Mouse (Mus musculus) T-helper 1 cell (primary cell): ENCODE results near the gene Gm14862.

ENCODE experiments used
- in situ Hi-C: fragments of 300-600 bp; cut with MboI, MseI; formaldehyde crosslinking; loops from one replicate; pipeline ENCODE4 v1.15.1; 2025; ENCODE audit warnings: high pct_unique_total_duplicates

Gene Gm14862

GRCm38 (mm10) chrX:9256766-9257165 is at the start of gene Gm14862:
Gene Gm14862, minus strand, starts transcription at chrX:9256899.
- in situ Hi-C loops: no loop called here

DNA sequence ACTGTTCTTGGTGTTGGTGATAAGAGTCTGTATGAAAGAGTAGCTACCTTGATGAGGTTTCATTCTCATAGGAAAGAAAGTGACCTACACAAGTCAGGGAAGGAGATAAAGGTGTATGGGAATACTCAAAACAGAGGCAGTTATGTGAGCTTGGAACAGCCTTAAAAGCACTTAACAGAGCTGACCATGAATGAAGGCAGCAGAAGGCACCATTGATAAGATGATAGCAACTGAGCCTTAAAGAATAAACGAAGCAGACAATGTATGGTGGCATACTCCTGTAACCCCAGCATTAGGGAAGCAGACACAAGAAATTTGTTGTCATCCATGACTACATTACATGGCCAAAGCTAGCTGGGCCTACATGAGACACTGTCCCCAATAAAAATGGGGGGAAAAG is 46.8 kb upstream of the Gm14862 start:
- in situ Hi-C loops: no loop called here

DNA sequence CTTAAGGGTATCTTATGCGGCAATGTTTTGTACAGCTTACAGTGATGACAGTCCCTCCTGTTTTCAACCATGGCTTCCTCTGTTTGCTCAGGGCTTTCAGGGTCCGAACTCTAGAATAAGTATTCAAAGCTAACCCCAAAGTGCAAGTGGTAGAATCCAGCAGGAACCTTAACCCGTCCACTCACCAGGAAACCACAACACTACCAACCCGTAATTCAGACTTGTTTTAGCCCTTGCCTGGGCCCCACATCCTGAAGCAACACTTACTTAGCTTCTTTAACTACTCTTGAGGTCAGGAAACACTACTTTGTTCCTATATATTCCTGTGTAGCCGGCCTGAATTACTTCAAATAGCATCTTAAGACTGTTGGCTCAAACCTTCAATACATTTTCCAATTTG is 46.1 kb upstream of the Gm14862 start:
- in situ Hi-C loops: no loop called here

- in situ Hi-C loops: loop anchor here (5.0 to 25.0 kb wide), 3 partner anchors 59 to 364 kb away; partner anchors contain the start of gene Dynlt3
Observed at GRCm38 (mm10) chrX:9298413-9298864, 41.7 kb upstream of the Gm14862 start.

GRCm38 (mm10) chrX:9293140-9293829 is 36.6 kb upstream of the Gm14862 start:
- in situ Hi-C loops: loop anchor here (25.0 kb wide), 1 partner anchor 369 kb away; the partner anchor contains the start of gene Dynlt3

- in situ Hi-C loops: loop anchor here (25.0 kb wide), 1 partner anchor 379 kb away; the partner anchor contains the start of gene Dynlt3
Observed at GRCm38 (mm10) chrX:9283464-9283863, 26.8 kb upstream of the Gm14862 start, which contains the start of gene H2al1m. Gene H2al1m, plus strand, starts transcription at chrX:9283764.

DNA sequence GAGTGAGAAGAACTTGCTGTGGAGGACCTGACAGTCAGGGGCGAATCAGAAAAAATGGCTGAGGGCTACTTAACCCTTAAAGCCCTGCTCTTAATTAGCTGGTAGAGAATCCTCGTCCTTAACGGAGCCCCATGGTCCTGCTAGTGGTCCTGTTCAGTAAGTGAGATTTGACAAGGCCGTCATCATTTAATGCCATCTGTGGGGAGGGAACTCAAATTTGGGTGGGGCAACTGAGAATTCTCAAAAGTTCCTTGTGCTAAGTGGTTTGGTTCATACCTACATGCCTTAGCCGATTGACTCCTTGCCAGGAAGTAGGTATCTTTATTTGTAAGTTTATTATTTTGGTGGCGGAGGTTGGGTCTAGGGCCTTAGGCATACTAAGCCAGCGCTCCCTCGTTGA is 17.6 kb upstream of the Gm14862 start:
- in situ Hi-C loops: no loop called here

- in situ Hi-C loops: no loop called here
Observed at GRCm38 (mm10) chrX:9273377-9274002, 16.8 kb upstream of the Gm14862 start.

DNA sequence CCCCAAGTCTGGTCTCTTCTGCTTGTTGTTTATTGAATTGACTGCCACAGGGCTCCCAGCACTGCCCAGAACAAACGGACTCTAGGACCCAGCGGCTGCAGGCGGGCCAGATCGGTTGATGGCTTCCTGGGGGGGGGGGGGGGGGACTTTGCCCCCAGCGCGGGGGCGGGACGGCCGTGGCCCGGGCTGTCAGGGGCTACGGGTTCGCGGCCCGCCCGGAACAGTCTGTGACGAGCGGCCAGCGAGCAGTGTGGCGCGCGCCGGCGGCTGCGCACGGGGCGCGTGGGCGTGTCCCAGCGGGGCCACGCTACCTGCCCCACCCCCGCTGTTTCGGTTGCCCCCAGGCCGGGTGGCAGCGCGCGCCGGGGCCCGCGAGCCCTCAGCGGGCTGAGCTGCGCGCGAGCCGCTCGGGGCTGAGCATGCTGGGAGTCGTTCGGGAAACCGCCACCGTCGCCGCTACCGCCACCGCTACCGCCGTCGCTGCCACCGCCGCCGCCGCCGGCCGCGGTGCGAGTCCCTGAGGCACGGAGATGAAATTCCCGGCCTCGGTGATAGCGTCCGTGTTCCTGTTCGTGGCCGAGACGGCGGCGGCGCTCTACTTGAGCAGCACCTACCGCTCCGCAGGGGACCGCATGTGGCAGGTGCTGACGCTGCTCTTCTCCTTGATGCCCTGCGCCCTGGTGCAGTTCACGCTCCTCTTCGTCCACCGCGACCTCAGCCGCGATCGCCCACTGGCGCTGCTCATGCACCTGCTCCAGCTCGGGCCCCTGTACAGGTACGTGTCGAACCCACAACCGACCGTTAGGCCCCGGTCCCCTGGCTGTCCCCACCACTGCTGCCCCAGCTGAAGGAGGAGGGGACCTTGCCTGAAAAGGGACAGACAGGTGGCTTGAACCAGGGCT is 16.0 kb upstream of the Gm14862 start, which contains the start of gene Xk:
Gene Xk (plus strand): TSS at position 297 of the 902 bp plus-strand sequence.
- in situ Hi-C loops: no loop called here

DNA sequence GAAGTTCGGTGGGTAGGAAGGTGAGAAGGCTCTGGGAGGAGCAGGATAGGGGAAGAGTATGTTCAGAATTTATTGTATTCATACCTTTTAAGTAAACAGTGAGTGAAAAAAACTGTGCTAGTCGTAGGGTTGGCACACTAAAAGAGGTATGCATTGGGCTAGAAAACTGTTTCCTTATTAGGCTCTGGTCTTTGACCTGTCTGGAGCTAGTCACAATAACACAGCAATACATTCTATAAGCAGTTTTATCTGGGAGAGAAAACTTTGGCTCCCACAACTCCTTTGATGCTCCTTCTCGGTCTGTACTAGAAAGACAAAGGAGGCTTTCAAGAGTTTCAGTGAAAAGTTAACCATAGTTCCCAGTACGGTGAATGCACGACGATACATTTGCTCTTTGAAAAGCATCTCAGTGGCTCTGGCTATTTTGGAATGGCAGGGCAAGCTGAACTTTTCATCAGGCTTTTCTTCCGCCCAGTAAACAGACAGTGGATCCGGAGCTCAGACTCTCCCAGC is 15.3 kb upstream of the Gm14862 start:
- in situ Hi-C loops: no loop called here

DNA sequence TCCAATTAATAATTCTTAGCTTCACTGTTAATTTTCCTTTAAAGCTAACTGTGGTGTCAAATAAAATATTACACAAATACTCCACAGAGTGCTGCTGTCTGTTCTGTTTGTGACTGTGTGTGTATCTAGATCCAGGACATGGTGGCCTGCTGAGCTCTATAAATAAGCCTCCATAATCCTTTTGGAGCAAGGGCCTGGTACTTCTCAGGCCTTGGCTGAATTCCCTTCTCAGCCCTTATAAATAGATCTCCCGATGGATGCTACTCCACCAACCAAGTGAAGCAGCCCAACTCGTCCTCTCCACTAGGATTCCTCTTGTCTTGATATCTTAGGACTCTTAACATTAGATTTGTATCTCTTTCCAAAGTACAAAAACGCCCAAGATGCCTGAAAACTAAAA is 14.4 kb upstream of the Gm14862 start:
- in situ Hi-C loops: no loop called here

- in situ Hi-C loops: no loop called here
Observed at GRCm38 (mm10) chrX:9259267-9259666, 2.6 kb upstream of the Gm14862 start.

DNA sequence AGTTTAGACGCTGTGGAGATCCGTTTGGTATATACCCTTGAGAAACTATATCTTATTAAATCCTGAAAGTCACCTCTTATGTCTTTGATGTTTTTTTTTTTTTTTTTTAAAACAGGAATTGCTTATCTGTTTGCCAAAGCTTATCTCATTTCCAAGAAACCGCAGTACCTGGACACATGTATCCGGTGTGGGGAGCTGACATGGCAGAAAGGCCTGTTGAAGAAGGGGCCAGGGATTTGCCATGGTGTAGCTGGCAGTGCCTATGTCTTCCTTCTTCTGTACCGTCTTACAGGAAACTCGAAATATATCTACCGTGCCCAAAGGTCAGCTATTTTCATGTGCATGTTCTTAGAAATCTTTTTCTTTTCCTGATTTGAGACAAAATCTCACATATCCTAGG is 1.1 kb upstream of the Gm14862 start:
- in situ Hi-C loops: no loop called here

DNA sequence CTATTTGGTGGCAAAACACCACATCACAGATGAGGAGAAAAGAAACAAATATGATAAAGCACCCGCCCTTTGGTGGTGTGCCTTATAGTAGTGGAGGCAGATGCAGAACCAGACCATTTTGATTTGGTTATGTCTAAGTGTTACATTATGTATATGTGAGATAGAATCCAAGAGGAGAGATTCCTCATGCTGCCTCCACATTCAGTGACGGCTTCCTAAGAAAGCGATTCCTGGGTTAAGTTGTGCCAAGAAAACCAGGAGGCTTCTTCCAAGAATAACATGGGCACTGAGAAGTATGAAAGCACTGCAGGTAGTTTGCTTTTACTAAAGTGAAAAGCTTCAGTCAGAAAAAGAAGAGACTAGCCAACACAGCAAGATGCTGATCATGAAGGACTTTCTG is 1.8 kb downstream of the Gm14862 start:
- in situ Hi-C loops: no loop called here

DNA sequence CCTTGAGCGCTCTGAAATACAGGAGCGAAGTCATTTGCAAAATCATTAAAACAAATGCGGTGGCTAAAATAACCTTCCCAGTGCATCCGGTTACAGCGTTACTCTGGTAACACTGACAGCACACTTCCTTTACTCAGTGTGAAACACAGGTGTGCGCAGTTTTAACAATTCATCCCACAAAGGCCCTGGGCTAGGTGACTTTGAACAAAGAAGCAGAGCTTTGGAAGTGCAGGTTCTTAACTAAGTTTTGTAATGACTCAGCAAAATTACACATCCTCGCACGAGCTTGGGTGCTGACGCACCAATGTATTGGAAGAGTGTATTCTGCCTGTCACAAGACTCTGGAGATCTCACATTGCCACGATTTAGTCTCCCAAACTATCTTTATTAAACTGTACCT is 2.7 kb downstream of the Gm14862 start:
- in situ Hi-C loops: no loop called here

GRCm38 (mm10) chrX:9248911-9249310 is 7.8 kb downstream of the Gm14862 start:
- in situ Hi-C loops: no loop called here

- in situ Hi-C loops: no loop called here
Observed at GRCm38 (mm10) chrX:9244603-9245336, 11.9 kb downstream of the Gm14862 start.

DNA sequence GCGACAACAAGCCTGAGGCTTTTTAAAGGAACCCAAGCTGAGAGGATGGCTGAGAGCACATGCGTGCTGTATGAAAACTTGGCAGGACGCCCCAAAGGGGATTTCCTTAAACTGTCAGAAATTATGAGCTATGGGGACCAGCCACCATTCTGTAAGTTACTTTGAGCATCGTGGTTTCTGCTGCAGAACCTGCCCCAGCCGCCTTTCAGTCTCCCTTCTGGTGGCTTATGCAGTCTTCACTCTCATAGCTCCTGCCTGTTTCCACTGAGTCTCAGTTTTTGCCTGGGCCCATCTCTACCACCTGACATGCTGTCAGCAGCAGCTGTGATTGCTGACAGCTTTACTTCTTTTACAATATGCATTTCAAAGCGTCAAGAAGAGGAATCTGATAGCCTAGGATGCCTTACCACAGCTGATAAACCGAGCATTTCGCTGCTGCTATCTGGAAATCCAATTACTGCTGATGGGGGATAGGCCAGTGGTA is 13.3 kb downstream of the Gm14862 start:
- in situ Hi-C loops: no loop called here

DNA sequence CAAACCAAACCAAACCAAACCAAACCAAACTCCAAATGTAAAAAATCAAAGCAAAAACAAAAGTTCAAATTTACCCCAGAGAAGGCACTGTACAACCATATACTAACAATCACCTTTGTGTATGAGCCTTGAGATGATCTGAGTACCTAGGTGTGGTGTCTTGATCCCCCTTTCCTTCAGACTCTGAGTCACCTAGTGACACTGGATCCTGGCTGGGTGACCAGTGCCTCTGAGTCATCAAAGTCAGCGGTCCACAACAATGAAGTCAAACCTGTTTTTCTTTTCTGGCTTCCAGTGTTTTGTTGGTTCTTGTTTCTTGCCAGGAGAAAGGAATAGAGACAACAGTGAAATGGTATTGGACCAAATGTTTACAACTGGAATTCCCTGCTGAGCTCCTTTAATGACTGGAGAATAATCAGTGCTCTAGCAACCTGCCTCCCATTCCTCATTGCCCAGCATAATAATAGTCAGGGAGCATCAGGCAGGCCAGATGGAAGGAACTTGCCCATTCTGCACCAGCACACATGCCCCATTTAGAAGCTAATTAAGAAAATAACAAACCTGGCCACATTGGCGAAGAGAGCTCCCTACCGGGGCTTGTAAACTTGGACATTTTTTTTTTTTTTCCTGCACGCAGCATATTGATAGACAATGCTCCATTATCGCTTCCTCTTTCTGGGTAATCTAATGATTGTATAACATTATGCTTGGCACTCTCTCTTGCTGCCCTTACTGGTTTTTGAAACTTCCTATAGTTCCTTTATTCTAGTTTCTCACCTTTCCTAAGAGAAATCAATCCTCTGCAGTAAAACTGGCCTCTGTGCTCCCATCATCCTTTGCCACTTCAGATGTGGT is 15.7 kb downstream of the Gm14862 start:
- in situ Hi-C loops: no loop called here

DNA sequence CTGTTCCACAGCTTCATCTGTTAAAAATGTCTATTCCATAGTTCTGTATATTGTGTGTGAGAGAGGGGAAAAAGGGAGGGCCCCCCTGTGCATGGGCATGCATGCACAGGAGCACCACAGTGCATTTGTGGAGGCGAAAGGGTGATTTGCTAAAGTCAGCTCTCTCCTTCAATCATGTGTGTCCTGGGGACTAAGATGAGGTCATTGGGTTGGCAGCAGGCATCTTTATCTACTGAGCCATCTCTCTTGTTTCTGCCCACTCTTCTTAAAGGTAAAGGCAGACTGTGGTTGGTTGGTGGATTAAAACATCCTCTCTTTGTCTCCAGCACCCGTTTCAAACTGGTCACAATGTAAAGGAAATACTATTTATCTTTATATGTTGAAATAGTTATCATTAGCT is 29.6 kb downstream of the Gm14862 start:
- in situ Hi-C loops: no loop called here
